Mouse (Mus musculus) thymus, postnatal 36 days (tissue): ENCODE data around the gene Olfr1282.
"Not testable (repeated sequence)": the region's sequence is repeated elsewhere in the genome, so short reads cannot be mapped to it uniquely, and the experiment has no call there.

Experiments
- DNase-seq, 2 experiments: peaks; one replicate each; pipeline ENCODE4 v3.0.0; 2022; ENCODE audit warnings: mixed read lengths in 2 of 2

The Olfr1282 gene

DNA sequence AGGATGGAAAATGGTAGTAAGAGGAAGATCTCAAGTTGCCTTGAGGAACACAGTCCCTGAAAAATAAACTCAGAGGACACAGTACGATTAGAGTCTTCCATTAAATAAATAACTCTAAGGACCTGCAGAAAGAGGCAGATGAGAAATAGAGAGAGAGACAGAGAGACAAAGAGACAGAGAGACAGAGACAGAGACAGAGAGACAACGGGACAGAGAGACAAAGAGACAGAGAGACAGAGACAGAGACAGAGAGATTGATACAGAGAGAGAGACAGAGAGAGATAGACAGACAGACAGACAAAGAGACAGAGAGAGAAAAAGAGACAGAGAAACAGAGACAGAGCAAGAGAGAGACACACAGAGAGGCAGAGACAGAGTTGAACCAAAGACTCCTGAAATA lies at the start of gene Olfr1282:
TSS of gene Olfr1282 (minus strand) at position 101 of the 400 bp plus-strand sequence.
- DNase-seq = no peak

DNA sequence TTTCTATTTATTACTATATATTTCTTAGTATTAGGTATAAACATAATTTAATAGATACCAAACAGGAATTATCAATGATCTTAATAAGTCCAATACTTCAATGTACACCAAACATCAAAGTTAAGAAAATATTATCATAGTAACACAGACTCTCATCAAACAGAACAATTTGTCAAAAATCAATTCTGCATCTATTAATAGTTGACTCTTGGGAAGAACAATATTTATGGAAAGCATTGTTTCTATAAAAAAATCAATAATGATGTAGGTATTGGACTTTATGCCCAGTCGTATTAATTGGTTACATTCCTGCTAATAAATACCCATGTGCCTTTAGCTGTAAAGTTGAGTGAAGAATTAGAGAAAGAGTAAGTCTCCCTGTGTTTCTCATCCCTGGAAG lies 39.3 kb upstream of the Olfr1282 start, which contains the start of gene Olfr1284:
TSS of gene Olfr1284 (plus strand) at position 301 of the 400 bp plus-strand sequence.
- no peak for DNase-seq

DNA sequence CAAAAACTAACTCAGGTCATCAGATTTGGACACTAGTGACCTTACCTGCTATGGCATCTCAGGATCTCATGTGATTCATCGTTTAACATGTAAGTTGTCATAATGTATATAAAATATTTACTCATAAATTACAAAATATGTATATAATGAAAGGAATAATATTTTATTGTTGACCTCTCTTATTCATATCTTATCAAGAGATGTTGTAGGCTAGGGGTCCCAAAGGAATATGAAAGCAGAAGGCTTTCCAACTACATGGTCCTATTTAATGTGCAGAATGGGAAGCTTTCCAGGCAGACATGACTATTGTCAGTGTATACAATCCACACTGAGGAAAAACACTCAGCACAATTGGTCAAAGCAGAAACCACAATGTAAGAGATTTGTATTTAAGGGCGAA lies 30.6 kb upstream of the Olfr1282 start, which contains the start of gene Olfr1283:
TSS of gene Olfr1283 (plus strand) at position 301 of the 400 bp plus-strand sequence.
- no peak for DNase-seq

DNA sequence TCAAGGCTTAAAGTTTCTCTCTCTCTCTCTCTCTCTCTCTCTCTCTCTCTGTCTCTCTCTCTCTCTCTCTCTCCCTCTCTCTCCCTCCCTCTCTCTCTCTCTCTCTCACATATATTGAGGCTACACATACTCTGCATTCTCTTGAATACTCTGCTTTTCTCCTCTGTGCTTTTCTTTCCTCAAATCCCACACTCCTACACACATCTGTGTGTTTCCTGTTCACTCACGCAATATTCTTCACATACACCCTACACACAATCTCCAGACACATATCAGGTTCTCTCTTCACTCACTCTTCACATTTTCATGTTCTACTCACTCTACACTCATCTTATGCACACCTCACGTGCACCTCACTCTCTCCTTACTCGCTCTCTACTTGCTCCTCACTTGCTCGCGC lies 2.2 kb downstream of the Olfr1282 start:
- not testable (repeated sequence) for DNase-seq

DNA sequence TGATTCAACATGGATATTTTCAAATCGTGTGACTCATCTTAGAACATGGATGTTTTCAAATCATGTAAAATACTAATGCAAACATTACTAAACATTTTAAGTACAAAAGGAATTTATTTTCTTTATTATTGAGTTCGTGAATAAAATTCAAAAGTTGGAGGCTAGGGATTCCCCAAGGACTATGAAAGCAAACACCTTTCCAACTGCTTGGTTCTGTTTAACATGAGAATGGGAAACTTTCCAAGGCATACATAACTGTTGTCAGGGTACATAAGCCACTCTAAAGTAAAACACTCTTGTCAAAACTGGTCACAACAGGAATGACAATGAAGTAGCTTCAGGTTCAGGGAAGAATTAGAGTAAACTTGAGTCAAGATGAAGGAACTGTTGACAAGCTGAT lies 9.7 kb downstream of the Olfr1282 start, which contains the start of gene Olfr1281:
TSS of gene Olfr1281 (plus strand) at position 301 of the 400 bp plus-strand sequence.
- no peak for DNase-seq

DNA sequence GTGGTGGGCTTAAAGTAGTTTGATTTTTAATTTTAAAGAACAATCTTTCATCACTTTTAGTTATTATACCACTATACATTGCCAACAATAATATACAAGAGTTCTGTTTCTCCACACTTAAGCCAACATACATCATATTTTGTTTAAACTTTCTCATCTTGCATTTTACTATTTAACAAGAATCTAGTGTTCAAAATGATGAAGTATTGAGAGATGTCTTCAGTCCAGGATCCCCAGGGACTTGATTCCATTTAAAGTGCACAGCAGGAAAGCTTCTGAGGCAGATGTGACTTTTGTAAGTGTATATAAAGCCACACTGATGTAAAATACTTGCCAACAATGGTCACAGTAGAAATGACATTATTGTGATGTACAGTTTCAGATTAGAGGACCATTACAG lies 22.2 kb downstream of the Olfr1282 start, which contains the start of gene Olfr1280:
TSS of gene Olfr1280 (plus strand) at position 301 of the 400 bp plus-strand sequence.
- no peak for DNase-seq

GRCm38 (mm10) chr2:111300374-111300773 lies 35.5 kb downstream of the Olfr1282 start, which contains the start of gene Olfr1279:
Gene Olfr1279, plus strand, starts transcription at chr2:111300635.
- DNase-seq = no peak

DNA sequence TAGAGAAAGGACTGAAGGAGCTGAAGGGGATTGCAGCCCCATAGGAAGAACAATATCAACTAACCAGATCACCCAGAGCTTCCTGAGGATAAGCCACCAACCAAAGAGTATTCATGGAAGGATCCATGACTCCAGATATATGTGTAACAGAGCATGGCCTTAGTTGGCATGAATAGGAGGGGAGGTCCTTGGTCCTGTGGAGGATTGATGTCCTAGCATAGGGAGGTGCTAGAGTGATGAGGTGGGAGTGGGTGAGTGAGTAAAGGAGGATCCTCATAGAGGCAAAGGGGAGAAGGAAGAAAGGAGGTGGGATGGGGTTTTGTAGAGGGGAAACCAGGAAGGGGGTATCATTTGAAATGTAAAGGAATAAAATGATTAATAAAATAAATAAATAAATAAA lies 37.3 kb downstream of the Olfr1282 start:
- DNase-seq = no peak

GRCm38 (mm10) chr2:111289836-111290235 lies 46.0 kb downstream of the Olfr1282 start, which contains the start of gene Olfr1278:
Gene Olfr1278, plus strand, starts transcription at chr2:111290136.
- no peak for DNase-seq
